Mouse (Mus musculus): Measurements from ENCODE around the gene Spata18. TPM values are rescaled to one million over a fixed set of nuclear protein-coding genes. Genes with fewer than 3 reads are reported as not detected.

The Spata18 gene
- polyA plus RNA-seq, 1 experiment from 2014 or later: 0.18 TPM

DNA sequence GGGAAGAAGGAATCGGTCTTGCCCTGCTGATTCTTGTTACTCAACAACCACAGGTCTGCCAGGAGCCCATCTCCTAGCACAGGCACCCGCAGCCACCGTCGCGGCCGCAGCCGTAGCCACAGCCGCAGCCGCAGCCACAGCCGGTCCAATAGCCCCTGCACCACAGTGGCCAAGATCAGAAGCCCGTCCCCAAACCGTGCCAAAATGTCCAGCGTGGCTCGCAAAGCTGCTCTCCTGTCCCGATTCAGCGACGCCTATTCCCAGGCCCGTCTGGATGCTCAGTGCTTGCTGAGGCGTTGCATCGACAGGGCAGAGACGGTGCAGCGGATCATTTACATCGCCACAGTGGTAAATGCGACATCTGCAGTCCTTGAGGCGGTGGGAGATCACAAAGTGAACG lies 18.2 kb downstream of the Spata18 start:
- Histone ChIP-seq H3K36me3 (no peaks in the 10 kb centered on the region), H3K27ac (no peak overlapping the region), H3K4me3 (replicated peaks) (peak overlapping the region; percentile 18; the same call in 1 of the 2 replicates), H3K9ac (no peak overlapping the region), H3K4me1 (peaks cover 10% of the 10 kb centered on the region), H3K9me3 (replicated peaks) (no peaks in the 10 kb centered on the region), H3K27me3 (no peaks in the 10 kb centered on the region), H3K4me2 (peak overlapping the region; percentile 55)
- 0 out of 2 replicates have a peak, but pooled peaks have one; percentile 46 for ATAC-seq (replicated peaks; ENCODE audit: low FRiP score)
- 40% methylated on average over 26 of the region's 26 CpGs for WGBS

- Histone ChIP-seq H3K36me3 (no peaks in the 10 kb centered on the region), H3K4me2 (no peak overlapping the region), H3K27me3 (no peaks in the 10 kb centered on the region), H3K4me3 (replicated peaks) (no peak overlapping the region), H3K9ac (no peak overlapping the region), H3K27ac (no peak overlapping the region), H3K9me3 (replicated peaks) (no peaks in the 10 kb centered on the region), H3K4me1 (no peaks in the 10 kb centered on the region)
- ATAC-seq (replicated peaks; ENCODE audit: low FRiP score): no peak
- WGBS: 75% methylated on average over 3 of the region's 3 CpGs
These were observed 24.4 kb downstream of the Spata18 start for GRCm38 (mm10) chr5:73675604-73676003.

- H3K4me2 ChIP-seq: no peak overlapping the region
- H3K27ac ChIP-seq: no peak overlapping the region
- no peak for ATAC-seq (replicated peaks; ENCODE audit: low FRiP score)
- H3K27me3 ChIP-seq: no peaks in the 10 kb centered on the region
- H3K9ac ChIP-seq: no peak overlapping the region
- no peaks in the 10 kb centered on the region for H3K36me3 ChIP-seq
- H3K9me3 ChIP-seq (replicated peaks): no peaks in the 10 kb centered on the region
- H3K4me3 ChIP-seq (replicated peaks): no peak overlapping the region
- H3K4me1 ChIP-seq: no peaks in the 10 kb centered on the region
- 83% methylated on average over 13 of the region's 13 CpGs for WGBS
These were observed 25.4 kb downstream of the Spata18 start for GRCm38 (mm10) chr5:73676626-73677025.

- WGBS: 78% methylated on average over 6 of the region's 6 CpGs
- H3K4me2 ChIP-seq: no peak overlapping the region
These were observed 32.0 kb downstream of the Spata18 start for GRCm38 (mm10) chr5:73683221-73683620.

GRCm38 (mm10) chr5:73683706-73684409 lies 32.7 kb downstream of the Spata18 start:
- H3K27ac ChIP-seq: no peak overlapping the region
- H3K9me3 ChIP-seq (replicated peaks): no peaks in the 10 kb centered on the region
- no peaks in the 10 kb centered on the region for H3K4me1 ChIP-seq
- WGBS: 52% methylated on average over 9 of the region's 9 CpGs
- H3K9ac ChIP-seq: no peak overlapping the region
- ATAC-seq (replicated peaks; ENCODE audit: low FRiP score): no peak
- H3K36me3 ChIP-seq: no peaks in the 10 kb centered on the region
- H3K4me2 ChIP-seq: no peak overlapping the region
- H3K4me3 ChIP-seq (replicated peaks): no peak overlapping the region
- H3K27me3 ChIP-seq: no peaks in the 10 kb centered on the region

More at GRCm38 (mm10) chr5:73683221-73683620, 32.0 kb downstream of the Spata18 start:
- H3K9me3 ChIP-seq (replicated peaks): no peaks in the 10 kb centered on the region
- no peaks in the 10 kb centered on the region for H3K36me3 ChIP-seq
- H3K27ac ChIP-seq: no peak overlapping the region
- no peaks in the 10 kb centered on the region for H3K4me1 ChIP-seq
- no peaks in the 10 kb centered on the region for H3K27me3 ChIP-seq
- no peak overlapping the region for H3K4me3 ChIP-seq (replicated peaks)
- ATAC-seq (replicated peaks; ENCODE audit: low FRiP score): no peak
- no peak overlapping the region for H3K9ac ChIP-seq

DNA sequence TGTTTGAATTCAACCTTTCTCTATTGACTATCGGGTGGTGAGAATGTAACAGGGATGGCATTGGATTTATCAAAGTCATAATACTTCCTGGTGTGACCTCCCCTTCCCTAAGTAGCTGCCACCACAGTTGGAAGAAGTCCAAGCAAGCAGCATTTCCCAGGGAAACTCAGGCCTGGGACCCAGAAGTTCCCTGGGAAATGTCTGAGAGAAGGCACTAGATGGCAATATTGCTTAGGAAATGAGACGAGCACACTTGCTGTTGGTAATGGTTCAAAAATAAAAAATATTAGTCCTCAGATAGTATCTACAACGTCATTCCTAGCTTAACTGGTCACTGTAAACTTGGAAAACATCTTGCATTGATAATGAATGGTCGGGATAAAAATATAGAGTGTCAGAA lies 35.0 kb downstream of the Spata18 start:
- H3K9me3 ChIP-seq (replicated peaks): no peaks in the 10 kb centered on the region
- 23% methylated on average over 4 of the region's 4 CpGs for WGBS
- no peak overlapping the region for H3K4me2 ChIP-seq
- H3K36me3 ChIP-seq: no peaks in the 10 kb centered on the region
- no peak overlapping the region for H3K27ac ChIP-seq
- H3K9ac ChIP-seq: no peak overlapping the region
- ATAC-seq (replicated peaks; ENCODE audit: low FRiP score): no peak
- H3K27me3 ChIP-seq: no peaks in the 10 kb centered on the region
- no peaks in the 10 kb centered on the region for H3K4me1 ChIP-seq
- no peak overlapping the region for H3K4me3 ChIP-seq (replicated peaks)

DNA sequence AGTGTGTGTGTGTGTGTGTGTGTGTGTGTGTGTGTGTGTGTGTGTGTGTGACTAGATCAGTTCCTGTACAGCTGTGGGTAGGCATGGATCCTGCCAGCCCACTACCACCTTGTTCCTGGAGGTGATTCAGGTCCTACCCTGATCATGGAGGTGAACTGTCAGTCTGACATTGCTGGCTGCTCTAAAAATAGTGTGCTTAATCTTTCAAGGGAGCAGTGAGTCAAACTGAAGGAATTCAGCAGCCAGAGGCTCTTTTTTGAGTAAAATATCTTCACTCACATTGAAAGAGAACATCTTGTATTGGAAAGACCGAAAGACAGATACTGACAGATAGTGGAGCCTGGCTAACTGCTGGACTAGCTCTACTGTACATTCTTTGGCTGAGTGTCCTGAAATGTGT lies 37.4 kb downstream of the Spata18 start:
- no peaks in the 10 kb centered on the region for H3K27me3 ChIP-seq
- no peak overlapping the region for H3K9ac ChIP-seq
- H3K27ac ChIP-seq: no peak overlapping the region
- WGBS: 71% methylated on average over 1 of the region's 1 CpGs
- H3K4me3 ChIP-seq (replicated peaks): no peak overlapping the region
- no peak overlapping the region for H3K4me2 ChIP-seq
- no peaks in the 10 kb centered on the region for H3K36me3 ChIP-seq
- H3K9me3 ChIP-seq (replicated peaks): no peaks in the 10 kb centered on the region
- H3K4me1 ChIP-seq: no peaks in the 10 kb centered on the region
- ATAC-seq (replicated peaks; ENCODE audit: low FRiP score): no peak

GRCm38 (mm10) chr5:73690146-73690545 lies 39.0 kb downstream of the Spata18 start:
- Histone ChIP-seq H3K4me3 (replicated peaks) (no peak overlapping the region), H3K9ac (no peak overlapping the region), H3K4me1 (no peaks in the 10 kb centered on the region), H3K27ac (no peak overlapping the region), H3K36me3 (no peaks in the 10 kb centered on the region), H3K27me3 (no peaks in the 10 kb centered on the region), H3K9me3 (replicated peaks) (no peaks in the 10 kb centered on the region), H3K4me2 (no peak overlapping the region)
- WGBS: 69% methylated on average over 2 of the region's 2 CpGs
- no peak for ATAC-seq (replicated peaks; ENCODE audit: low FRiP score)

- Histone ChIP-seq H3K36me3 (no peaks in the 10 kb centered on the region), H3K27ac (no peak overlapping the region), H3K4me1 (no peaks in the 10 kb centered on the region), H3K4me3 (replicated peaks) (no peak overlapping the region), H3K9ac (no peak overlapping the region), H3K27me3 (no peaks in the 10 kb centered on the region), H3K9me3 (replicated peaks) (no peaks in the 10 kb centered on the region), H3K4me2 (no peak overlapping the region)
- ATAC-seq (replicated peaks; ENCODE audit: low FRiP score): no peak
- 51% methylated on average over 15 of the region's 15 CpGs for WGBS
These were observed 40.7 kb downstream of the Spata18 start for GRCm38 (mm10) chr5:73691723-73692520.

DNA sequence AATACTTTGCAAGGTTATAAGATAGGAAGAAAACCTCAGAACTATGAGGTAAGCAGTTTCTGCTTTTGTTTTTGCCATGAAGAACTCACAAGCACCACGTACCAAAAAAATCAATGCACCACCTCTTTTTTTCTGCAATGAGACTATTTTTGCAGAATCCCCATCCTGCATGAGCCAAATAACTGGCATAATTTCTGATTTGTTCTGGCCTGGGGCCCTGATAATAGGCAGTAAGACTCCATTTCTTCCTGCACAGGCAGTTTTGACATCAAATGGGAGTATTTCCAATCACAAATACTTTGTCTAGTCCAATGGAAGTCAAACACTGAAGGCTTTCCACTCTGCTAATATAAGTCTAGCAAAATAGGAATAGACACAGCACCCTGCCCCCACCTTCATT lies 42.6 kb downstream of the Spata18 start:
- no peak for ATAC-seq (replicated peaks; ENCODE audit: low FRiP score)
- no peak overlapping the region for H3K9ac ChIP-seq
- H3K4me2 ChIP-seq: no peak overlapping the region
- no peaks in the 10 kb centered on the region for H3K4me1 ChIP-seq
- H3K4me3 ChIP-seq (replicated peaks): no peak overlapping the region
- no peaks in the 10 kb centered on the region for H3K27me3 ChIP-seq
- 82% methylated on average over 1 of the region's 1 CpGs for WGBS
- no peaks in the 10 kb centered on the region for H3K36me3 ChIP-seq
- H3K27ac ChIP-seq: no peak overlapping the region
- H3K9me3 ChIP-seq (replicated peaks): no peaks in the 10 kb centered on the region

- Histone ChIP-seq H3K9ac (no peak overlapping the region), H3K4me2 (no peak overlapping the region), H3K4me1 (no peaks in the 10 kb centered on the region), H3K4me3 (replicated peaks) (no peak overlapping the region), H3K27ac (no peak overlapping the region), H3K27me3 (no peaks in the 10 kb centered on the region), H3K36me3 (no peaks in the 10 kb centered on the region), H3K9me3 (replicated peaks) (no peaks in the 10 kb centered on the region)
- WGBS: 75% methylated on average over 4 of the region's 4 CpGs
- ATAC-seq (replicated peaks; ENCODE audit: low FRiP score): no peak
These were observed 43.3 kb downstream of the Spata18 start for GRCm38 (mm10) chr5:73694254-73695015.

- Histone ChIP-seq H3K9me3 (replicated peaks) (no peaks in the 10 kb centered on the region), H3K4me3 (replicated peaks) (no peak overlapping the region), H3K4me2 (no peak overlapping the region), H3K27me3 (no peaks in the 10 kb centered on the region), H3K27ac (no peak overlapping the region), H3K9ac (no peak overlapping the region), H3K4me1 (peaks cover 14% of the 10 kb centered on the region), H3K36me3 (no peaks in the 10 kb centered on the region)
- WGBS: 33% methylated on average over 4 of the region's 4 CpGs
- no peak for ATAC-seq (replicated peaks; ENCODE audit: low FRiP score)
These were observed 46.5 kb downstream of the Spata18 start for GRCm38 (mm10) chr5:73697700-73698099.

Data from kidney, embryonic 15.5 days (tissue).